Mouse (Mus musculus) megakaryocyte, embryonic 14.5 days (primary cell): ENCODE data around the gene Rarres2. TPM values are rescaled to one million over a fixed set of nuclear protein-coding genes. Genes with fewer than 3 reads are reported as not detected.

ENCODE experiments used
- H3K27me3 ChIP-seq: replicated peaks from 2 replicates; pipeline ENCODE3; 2012; ENCODE audit warnings: inconsistent platforms
- H3K36me3 ChIP-seq: replicated peaks from 2 replicates; pipeline ENCODE3; 2012; ENCODE audit warnings: low read length, inconsistent platforms, mixed read lengths
- H3K4me1 ChIP-seq: 2 replicates; pipeline ENCODE4 v1.6.1; 2012; ENCODE audit warnings: inconsistent platforms
- H3K4me3 ChIP-seq: replicated peaks from 2 replicates; pipeline ENCODE3; 2012; ENCODE audit warnings: moderate library complexity, mild to moderate bottlenecking, inconsistent platforms
- H3K9me3 ChIP-seq: 2 replicates; pipeline ENCODE4 v1.6.1; 2012; ENCODE audit warnings: inconsistent platforms
- FLI1 ChIP-seq: IDR thresholded peaks from 2 replicates; pipeline ENCODE4 v1.6.1; 2012; ENCODE audit warnings: low read length, inconsistent platforms, mixed read lengths
- GATA1 ChIP-seq: IDR thresholded peaks from 3 replicates; pipeline ENCODE4 v1.6.1; 2012; ENCODE audit warnings: mixed read lengths, low read length, inconsistent platforms, borderline replicate concordance
- polyA plus RNA-seq: library from polyadenylated mRNA; stranded (reverse); fragments of >175 nt; gene quantifications from 2 replicates; pipeline ENCODE4 v1.2.3, GENCODE M21; 2012; ENCODE audit warnings: low replicate concordance; ENCODE audit not compliant: insufficient read depth

Rarres2 gene
- polyA plus RNA-seq, 1 experiment: not detected

- H3K36me3 ChIP-seq: peaks cover 66% of the 10 kb centered on the region
- no peaks in the 10 kb centered on the region for H3K27me3 ChIP-seq
- peaks cover 88% of the 10 kb centered on the region for H3K4me1 ChIP-seq
- H3K4me3 ChIP-seq: peak overlapping the region; percentile 100
- TF ChIP-seq FLI1 (no peak), GATA1 (no peak)
- peaks cover 18% of the 10 kb centered on the region for H3K9me3 ChIP-seq
These were observed 24.6 kb upstream of the Rarres2 start for GRCm38 (mm10) chr6:48597233-48597625.

DNA sequence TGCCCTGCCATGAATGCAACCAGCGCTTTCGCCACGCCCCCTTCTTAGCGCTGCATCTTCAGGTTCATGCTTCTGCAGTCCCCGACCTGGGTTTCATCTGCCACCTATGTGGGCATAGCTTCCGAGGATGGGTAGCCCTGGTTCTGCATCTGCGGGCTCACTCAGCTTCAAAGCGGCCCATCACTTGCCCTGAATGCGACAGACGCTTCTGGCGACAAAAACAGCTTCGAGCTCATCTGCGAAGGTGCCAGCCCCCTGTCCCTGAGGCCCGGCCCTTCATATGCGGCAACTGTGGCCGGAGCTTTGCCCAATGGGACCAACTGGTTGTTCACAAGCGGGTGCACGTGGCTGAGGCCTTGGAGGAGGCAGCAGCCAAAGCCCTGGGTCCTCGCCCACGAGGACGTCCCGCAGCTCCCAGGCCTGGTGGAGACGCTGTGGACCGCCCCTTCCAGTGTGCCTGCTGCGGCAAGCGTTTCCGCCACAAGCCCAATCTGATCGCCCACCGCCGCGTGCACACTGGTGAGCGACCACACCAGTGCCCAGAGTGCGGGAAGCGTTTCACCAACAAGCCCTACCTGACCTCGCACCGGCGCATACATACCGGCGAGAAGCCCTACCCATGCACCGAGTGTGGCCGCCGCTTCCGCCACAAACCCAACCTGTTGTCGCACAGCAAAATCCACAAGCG is 24.1 kb upstream of the Rarres2 start:
- H3K36me3 ChIP-seq: peaks cover 70% of the 10 kb centered on the region
- peaks cover 90% of the 10 kb centered on the region for H3K4me1 ChIP-seq
- no peaks in the 10 kb centered on the region for H3K27me3 ChIP-seq
- TF ChIP-seq GATA1 (no peak), FLI1 (no peak)
- peaks cover 18% of the 10 kb centered on the region for H3K9me3 ChIP-seq
- peak overlapping the region; percentile 100 for H3K4me3 ChIP-seq

GRCm38 (mm10) chr6:48595278-48595677 is 22.7 kb upstream of the Rarres2 start:
- TF ChIP-seq GATA1 (no peak), FLI1 (no peak)
- Histone ChIP-seq H3K9me3 (peaks cover 18% of the 10 kb centered on the region), H3K4me3 (peak overlapping the region; percentile 100), H3K27me3 (no peaks in the 10 kb centered on the region), H3K36me3 (peaks cover 61% of the 10 kb centered on the region), H3K4me1 (peaks cover 89% of the 10 kb centered on the region)

DNA sequence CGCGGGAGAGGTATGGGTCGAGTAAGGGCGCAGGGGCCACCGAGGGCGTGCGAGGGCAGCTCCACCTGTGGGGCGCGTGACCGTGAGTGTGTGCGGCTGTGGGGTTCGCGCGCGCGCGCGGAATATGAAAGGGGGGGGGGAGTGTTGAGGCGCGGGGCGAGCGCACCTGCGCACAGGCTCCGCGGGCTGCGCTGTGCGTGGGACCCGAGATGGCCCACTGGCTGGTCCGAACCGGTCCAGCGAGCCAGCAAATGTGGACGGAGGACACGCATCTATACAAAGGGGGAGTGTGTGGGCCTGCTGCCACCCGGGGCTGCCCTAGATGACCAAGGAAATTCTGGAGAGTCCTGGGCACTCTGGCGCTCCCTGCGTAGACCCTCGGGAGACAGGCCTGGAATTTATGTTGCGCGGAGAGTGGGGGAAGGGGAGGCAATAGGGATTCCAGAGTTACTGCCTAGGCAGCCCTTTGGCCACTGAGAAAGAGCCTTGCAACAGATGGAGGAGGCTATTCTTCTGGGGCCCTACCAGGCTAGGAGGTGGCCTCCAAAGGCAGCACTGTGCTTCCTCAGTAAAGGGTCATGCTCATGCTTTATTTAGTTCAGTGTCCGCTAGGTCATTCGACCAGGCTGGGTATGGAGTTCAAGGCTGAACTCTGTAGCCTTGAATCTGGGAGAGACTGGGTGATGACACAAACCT is 21.6 kb upstream of the Rarres2 start:
- H3K27me3 ChIP-seq: no peaks in the 10 kb centered on the region
- H3K4me3 ChIP-seq: peak overlapping the region; percentile 100
- peaks cover 90% of the 10 kb centered on the region for H3K4me1 ChIP-seq
- peaks cover 18% of the 10 kb centered on the region for H3K9me3 ChIP-seq
- no peak for TF ChIP-seq FLI1
- TF ChIP-seq GATA1: no peak
- peaks cover 50% of the 10 kb centered on the region for H3K36me3 ChIP-seq

GRCm38 (mm10) chr6:48593158-48594042 is 20.8 kb upstream of the Rarres2 start, which contains the start of the genes Repin1 and Gm44965:
TSS of gene Repin1 (plus strand) at chr6:48593883.
TSS of gene Gm44965 (plus strand) at chr6:48593941.
- H3K4me3 ChIP-seq: peak within 1 kb of the TSS; percentile 100

GRCm38 (mm10) chr6:48591871-48592270 is 19.3 kb upstream of the Rarres2 start:
- Histone ChIP-seq H3K36me3 (peaks cover 31% of the 10 kb centered on the region), H3K9me3 (peaks cover 10% of the 10 kb centered on the region), H3K4me3 (peak overlapping the region; percentile 86), H3K27me3 (no peaks in the 10 kb centered on the region), H3K4me1 (peaks cover 90% of the 10 kb centered on the region)
- TF ChIP-seq FLI1 (no peak), GATA1 (no peak)

More at GRCm38 (mm10) chr6:48593158-48594042, 20.8 kb upstream of the Rarres2 start, which contains the start of the genes Repin1 and Gm44965:
- H3K9me3 ChIP-seq: peaks cover 18% of the 10 kb centered on the region
- H3K27me3 ChIP-seq: no peaks in the 10 kb centered on the region
- no peak for TF ChIP-seq FLI1
- TF ChIP-seq GATA1: no peak
- peaks cover 90% of the 10 kb centered on the region for H3K4me1 ChIP-seq
- peaks cover 42% of the 10 kb centered on the region for H3K36me3 ChIP-seq

- Histone ChIP-seq H3K36me3 (peaks cover 31% of the 10 kb centered on the region), H3K27me3 (no peaks in the 10 kb centered on the region), H3K4me3 (peak overlapping the region; percentile 86), H3K9me3 (peaks cover 10% of the 10 kb centered on the region), H3K4me1 (peaks cover 88% of the 10 kb centered on the region)
- TF ChIP-seq FLI1 (no peak), GATA1 (no peak)
These were observed 18.7 kb upstream of the Rarres2 start for GRCm38 (mm10) chr6:48591221-48591845.

DNA sequence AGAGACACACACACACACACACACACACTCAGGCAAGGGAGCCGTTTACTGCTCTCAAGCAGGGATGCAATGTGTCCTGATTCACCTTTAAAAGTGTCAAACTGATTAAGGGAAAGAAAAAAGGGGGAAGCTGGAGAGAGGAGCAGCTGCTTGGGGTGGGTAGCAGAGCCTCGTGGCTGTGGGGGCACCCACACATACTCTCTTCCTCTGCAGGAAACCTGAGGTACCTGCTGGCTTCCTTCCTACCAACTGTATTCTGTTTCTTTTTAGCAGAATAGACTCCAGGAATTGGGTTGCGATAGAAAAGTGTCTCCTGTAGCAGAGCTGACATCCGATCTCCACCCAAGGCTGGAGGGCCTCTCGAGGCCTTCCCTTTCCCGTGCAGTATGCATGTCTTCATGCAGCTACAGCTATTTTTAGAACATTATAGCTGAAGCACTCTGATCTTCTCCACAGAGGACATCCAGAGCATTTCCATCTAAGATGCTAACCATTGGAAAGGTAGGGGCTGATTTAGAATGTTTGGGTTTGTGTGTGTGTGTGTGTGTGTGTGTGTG is 16.7 kb upstream of the Rarres2 start, which contains the start of gene Gm45021:
Gm45021 (plus strand) TSS at position 417 of the 557 bp plus-strand sequence.
- Histone ChIP-seq H3K4me3 (peak within 1 kb of the TSS; percentile 90), H3K9me3 (peaks cover 11% of the 10 kb centered on the region), H3K4me1 (peaks cover 78% of the 10 kb centered on the region), H3K36me3 (peaks cover 19% of the 10 kb centered on the region), H3K27me3 (no peaks in the 10 kb centered on the region)
- TF ChIP-seq GATA1 (no peak), FLI1 (no peak)
